Mouse (Mus musculus) layer of hippocampus, adult 9-11 months (tissue): ENCODE results near the gene Prkacb.
"Not testable (repeated sequence)": the region's sequence is repeated elsewhere in the genome, so short reads cannot be mapped to it uniquely, and the experiment has no call there.

Experiments
- DNase-seq: peaks from one replicate; pipeline ENCODE4 v3.0.0; 2022

The Prkacb gene

GRCm38 (mm10) chr3:146778451-146778850, 34.3 kb downstream of the Prkacb start:
- DNase-seq = no peak

DNA sequence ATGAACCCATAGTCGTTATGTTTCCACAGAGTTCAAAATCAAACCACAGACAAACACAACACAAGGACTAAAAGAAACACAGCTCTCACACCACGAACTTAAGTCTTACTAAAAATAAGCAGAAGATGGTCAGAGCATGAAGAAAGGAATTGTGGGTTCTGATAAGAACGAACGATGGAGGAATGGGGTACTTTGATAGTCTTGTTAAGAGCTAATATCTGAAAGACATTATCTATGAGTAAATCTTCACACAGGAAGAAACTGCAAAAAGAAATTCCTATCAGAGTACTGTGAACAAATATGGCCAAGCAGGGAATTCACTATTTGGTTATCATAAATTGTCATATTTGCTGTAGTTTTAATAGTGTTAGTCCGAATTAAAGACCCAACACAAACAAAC, 36.1 kb downstream of the Prkacb start:
- no peak for DNase-seq

GRCm38 (mm10) chr3:146770853-146771252, 41.9 kb downstream of the Prkacb start:
- no peak for DNase-seq

- DNase-seq = peak; percentile 60
Measured at GRCm38 (mm10) chr3:146769940-146770659, 42.7 kb downstream of the Prkacb start.

DNA sequence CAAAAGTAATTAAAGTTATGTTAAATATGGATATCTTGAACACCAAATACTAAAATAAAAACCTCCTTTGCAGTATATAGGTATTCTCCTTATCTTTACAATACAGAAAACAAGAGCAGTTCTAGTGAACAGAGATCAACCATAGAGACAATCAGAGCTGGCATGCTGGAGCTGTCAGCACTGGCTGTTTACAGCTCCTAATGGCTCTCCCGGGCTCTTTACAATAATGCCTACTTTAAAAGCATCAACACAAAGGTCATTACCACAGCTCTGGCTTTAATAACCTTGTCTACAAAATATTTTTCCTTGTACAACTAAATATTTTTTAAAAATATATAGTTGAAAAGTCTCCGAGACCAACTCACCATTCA, 43.2 kb downstream of the Prkacb start:
- DNase-seq = no peak

DNA sequence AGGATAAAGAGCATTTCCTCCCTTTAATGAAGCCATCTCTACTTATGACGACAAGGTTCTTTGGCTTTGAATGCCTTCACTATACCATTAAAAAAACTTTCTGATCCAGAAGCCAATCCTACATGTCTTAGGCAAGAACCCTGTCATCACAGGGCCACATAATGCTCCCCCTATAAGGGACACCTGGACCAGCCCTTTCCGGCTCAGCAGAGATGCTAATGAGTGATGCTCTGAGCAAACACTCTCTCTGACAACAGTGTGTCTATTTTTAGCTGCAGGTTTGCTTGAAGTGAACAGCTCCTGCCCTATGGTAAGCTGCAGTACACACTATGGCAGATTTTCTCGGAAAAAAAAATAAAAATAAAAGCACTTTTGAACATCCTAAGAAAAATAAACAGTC, 43.9 kb downstream of the Prkacb start:
- DNase-seq = peak; percentile 55

DNA sequence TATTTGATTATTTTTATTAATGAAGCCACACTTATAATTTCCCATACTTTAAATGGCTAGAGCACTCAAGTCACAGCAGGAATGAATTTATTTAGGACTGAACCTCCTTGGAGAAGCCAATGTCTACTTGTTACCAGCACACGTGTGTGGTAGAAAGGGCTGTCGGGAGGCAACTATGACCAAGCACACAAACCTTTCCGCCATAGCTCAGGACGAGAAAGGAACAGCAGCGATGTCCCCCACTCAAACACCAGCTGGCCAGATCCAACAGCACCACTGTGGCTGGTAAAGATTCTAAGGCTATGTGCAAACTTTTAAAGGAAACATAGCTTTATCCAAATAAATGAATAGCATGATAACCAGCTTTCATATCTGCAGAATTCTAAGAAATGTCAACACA, 44.4 kb downstream of the Prkacb start:
- DNase-seq = no peak

GRCm38 (mm10) chr3:146766701-146767181, 46.0 kb downstream of the Prkacb start:
- DNase-seq = peak; percentile 33

DNA sequence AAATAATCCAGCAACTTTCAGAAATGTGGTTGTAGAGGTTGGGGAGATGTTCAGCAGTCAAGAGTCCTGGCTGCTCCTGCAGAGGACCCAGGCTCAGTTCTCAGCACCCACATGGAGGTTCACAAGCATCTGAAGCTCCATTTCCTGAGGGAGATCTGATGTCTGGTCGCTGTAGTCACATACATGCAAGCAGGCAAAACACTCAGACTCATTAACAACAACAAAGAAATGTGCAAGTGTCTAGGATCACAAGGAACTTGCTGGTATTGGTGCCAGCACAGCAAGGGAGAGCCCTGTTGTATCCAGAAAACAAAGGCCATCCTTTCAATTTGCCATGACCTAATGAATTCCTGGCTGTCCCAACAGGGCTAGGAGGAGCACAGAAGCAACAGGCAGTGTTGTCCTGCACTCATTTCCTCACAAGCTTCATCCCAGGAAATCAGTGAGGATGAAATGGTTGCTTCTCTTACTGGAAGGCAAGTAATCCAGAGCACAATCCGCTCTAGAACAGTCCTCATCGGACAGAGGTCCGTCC, 46.7 kb downstream of the Prkacb start:
- DNase-seq = peak; percentile 57

- DNase-seq = no peak
Measured at GRCm38 (mm10) chr3:146764871-146765529, 47.8 kb downstream of the Prkacb start.

DNA sequence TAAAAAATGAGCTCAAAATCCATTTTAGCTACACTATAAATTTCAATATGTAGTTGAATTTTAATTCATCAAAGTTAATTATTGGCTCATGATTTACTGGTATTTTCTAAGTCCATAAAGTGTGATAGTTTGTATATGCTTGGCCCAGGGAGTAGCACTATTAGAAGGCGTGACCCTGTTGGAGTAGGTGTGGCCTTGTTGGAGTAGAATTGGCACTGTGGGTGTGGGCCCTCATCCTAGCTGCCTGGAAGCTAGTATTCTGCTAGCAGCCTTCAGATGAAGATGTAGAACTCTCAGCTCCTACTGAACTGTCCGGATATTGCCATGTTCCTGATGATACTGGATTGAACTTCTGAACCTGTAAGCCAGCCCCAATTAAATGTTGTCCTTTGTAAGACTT, 49.7 kb downstream of the Prkacb start:
- DNase-seq = not testable (repeated sequence)

- DNase-seq = no peak
Measured at GRCm38 (mm10) chr3:146761276-146761675, 51.5 kb downstream of the Prkacb start.

DNA sequence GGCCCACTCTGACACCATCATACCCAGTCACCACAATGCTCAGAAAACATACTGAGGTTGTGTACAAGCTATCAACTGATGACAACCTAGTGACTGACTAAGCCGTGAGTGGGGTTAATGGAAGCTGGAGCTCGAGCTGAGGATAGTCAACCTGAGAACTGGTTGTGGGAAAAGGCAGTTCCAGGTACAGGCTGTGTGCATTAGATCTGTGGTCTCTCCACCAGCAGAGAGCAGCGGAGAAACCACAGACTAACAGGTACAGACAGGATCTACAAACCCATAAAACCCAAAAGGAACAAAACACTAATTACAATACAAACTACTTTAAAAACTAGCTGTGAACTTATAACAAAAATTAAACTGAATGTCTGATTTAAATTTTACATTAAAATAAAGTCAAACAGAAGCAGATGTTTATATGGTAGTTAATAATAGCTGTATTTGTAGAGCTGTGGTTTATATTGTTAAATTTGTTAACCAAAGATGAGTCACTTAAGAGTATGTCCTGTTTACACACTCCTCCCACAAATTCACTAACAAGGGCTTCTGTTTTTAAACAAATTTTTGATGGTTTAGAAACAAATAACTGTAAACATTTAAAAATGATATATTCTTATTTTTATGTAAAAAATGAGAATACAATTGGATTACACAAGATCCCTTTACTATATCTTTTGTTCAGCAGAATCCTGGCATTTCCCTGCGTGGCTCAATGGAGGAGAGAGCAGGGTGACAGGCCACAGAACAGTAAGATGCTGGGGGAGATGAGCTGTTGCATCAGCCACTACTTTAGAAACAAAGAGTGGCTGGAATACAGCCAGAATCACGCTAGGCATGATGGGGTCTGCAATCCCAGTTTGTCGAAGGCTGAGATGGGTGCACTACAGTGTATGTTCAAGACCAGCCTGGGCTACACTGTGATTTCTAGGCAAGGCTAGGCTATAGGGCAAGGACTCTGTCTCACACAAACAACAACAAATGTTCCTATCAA, 54.5 kb downstream of the Prkacb start:
- DNase-seq = no peak

DNA sequence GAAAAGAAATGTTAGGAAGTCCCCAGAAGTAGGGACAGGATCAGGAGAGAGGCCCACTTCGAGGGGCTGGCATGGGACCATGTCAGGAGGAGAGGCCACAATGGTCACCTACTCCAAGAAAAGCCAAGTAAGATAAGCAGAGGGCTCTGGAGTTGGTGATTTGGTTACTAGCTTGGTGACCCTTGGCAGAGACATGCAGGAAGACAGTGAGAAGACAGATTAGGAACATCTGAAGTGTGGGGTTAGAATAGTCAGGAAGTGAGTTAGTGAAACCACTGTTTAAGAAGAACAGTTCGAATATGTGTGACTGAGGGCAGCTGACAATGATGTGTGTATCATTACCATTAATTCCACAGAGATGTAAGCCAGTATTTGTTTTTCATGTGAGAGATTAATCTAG, 58.5 kb downstream of the Prkacb start:
- no peak for DNase-seq

- no peak for DNase-seq
Measured at GRCm38 (mm10) chr3:146741564-146742202, 71.1 kb downstream of the Prkacb start.

GRCm38 (mm10) chr3:146741158-146741557, 71.6 kb downstream of the Prkacb start:
- no peak for DNase-seq

GRCm38 (mm10) chr3:146736186-146736585, 76.6 kb downstream of the Prkacb start:
- not testable (repeated sequence) for DNase-seq

- DNase-seq = no peak
Measured at GRCm38 (mm10) chr3:146735657-146736056, 77.1 kb downstream of the Prkacb start.

DNA sequence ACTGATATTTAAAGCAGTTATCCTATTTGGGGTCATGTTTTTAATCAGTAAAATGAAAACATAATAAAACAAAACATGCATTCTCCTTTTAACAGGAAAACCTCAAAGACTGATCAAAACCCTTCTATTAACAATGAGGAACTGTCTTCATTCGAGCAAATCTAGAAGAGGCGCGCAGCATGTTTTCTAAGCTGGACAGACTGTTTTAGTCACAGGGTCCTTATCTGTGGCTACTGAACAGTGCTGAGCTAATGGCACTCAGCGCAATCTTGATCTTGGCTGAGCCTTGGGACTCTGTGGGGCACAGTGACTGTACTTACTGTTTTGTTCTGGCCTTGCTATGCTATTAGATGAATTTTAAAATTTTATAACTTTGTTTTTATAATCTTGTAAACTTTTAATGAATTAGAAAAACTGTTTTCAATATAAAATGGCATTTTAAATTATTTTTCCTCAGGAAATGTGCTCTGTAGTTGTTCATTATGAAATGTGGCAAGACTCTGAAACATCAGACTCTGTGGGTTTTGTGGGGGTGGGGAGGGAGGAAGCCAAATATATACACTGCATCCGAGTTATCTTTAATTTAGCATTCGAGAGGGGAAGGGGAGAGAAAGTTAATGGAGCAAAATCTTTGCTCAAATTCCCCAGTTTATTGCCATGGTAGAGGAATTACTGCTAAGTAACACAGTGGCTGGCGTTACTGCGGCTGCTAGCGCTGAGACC, 77.7 kb downstream of the Prkacb start:
- DNase-seq = no peak

- no peak for DNase-seq
Measured at GRCm38 (mm10) chr3:146731499-146731898, 81.3 kb downstream of the Prkacb start.

- peak; percentile 22 for DNase-seq
Measured at GRCm38 (mm10) chr3:146723037-146723436, 89.8 kb downstream of the Prkacb start.

DNA sequence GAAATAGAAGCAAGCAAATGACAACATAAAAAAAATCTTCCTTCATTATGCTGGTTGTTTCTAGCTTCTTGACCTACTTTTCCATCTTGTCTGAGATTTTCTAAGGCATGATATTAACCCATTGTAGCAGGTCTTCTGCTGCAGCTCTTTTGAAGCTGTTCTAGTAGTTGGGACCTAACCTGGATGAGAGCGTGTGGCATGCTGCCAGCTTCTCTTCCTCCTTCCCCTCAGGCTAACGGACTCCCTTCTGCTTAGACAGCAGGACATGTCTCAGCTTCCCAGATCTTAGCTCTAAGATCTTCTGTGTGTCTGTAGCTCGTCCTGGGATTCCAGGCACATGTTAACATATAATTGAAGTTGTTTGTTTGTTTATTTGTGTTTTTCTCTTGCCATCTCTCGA, 93.1 kb downstream of the Prkacb start:
- DNase-seq = no peak
